Mouse (Mus musculus) bone marrow macrophage, adult 2 months (primary cell): Measurements from ENCODE around the gene Sult1a1.

Source experiments
- CTCF ChIP-seq: IDR thresholded peaks from 2 replicates; pipeline ENCODE4 v1.5.1; 2012; ENCODE audit warnings: low read depth, mild to moderate bottlenecking, low read length, moderate library complexity
- POLR2A ChIP-seq: IDR thresholded peaks from 2 replicates; pipeline ENCODE4 v1.6.1; 2012; ENCODE audit warnings: mild to moderate bottlenecking, low read depth, low read length, borderline replicate concordance

GRCm38 (mm10) chr7:126702861-126703756, 26.9 kb upstream of the Sult1a1 start:
- TF ChIP-seq CTCF (peak; percentile 25; the same call in 1 of the 2 replicates), POLR2A (peak; percentile 15; the same call in 1 of the 2 replicates)
